Mouse (Mus musculus): ENCODE data around the gene Dock6.

Gene Dock6

GRCm38 (mm10) chr9:21846755-21847341 lies 5.6 kb downstream of the Dock6 start:
- peak; percentile 85 for DNase-seq

DNA sequence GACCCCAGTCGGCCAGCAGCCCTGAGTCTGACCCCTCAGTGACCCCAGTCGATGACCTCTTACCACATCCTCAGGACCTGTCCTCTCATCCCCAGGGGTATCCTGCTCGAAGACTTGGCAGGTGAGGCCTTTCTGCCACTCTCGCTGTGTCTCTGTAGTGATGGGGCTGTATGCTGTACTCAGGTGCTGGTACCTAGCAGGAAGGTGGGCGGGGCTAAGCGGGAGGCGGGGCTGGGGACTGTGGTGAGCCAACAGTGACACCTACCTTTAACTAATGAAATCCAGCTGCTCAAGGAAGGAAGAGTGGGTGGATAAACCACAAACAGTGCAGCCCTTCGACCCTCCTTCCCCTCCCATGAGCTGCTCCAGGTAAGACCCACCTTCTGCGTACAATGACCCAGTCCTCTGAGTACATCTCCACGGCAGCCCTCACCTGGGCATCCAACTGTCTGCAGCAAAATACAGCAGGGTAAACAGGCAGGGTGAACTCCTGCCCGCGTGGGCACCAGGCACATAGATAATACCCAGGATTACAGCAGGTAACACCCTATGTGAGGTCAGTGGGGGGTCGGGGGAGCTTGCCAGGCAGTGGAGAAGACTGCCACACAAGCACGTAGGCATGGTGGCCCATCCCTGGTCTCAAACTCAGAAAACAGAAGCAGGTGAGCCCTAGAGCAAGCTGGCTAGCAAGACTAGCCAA lies 6.9 kb downstream of the Dock6 start:
- peak; percentile 76 for DNase-seq

DNA sequence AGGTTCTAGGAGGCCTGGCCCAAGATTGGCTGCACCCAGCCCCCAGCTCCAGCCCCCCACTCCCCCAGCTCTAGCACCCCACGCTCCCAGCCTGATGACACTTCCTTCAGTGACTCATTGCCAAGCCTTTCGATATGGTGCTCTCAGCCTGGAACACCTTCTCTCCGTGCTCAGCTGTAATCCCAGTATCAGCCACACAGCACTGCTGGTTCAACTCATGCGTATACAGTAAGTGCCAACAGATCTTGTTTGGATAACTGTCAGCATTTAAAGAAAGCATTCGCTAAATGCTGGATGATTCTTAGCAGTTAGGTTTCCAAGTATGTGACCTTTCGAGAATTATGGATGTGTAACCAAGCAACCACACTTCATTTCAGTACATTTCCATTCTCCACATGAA lies 9.3 kb downstream of the Dock6 start:
- no peak for DNase-seq

DNA sequence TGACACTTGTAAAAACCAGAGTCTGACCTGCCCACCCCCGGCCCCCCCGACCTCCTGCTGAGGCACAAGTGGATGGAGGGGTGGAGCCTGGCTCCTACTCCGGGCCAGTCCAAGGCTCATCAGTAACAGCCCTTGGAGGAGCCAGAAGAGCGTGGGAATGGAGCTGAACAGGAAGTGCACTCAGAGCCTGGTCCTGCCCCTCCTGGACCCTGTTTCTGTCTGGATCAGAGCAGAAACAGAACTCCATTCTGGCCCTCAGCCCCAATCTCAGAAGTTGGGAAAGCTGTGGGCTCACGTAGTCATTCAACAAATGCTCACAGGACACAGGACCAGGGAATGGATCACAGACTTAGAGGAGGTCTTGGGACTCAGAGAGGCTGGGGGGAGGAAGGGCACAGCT lies 10.0 kb downstream of the Dock6 start:
- peak; percentile 76 for DNase-seq

GRCm38 (mm10) chr9:21841340-21841739 lies 11.1 kb downstream of the Dock6 start:
- DNase-seq: no peak

GRCm38 (mm10) chr9:21840115-21840787 lies 12.2 kb downstream of the Dock6 start:
- DNase-seq: peak; percentile 74

GRCm38 (mm10) chr9:21837690-21838089 lies 14.7 kb downstream of the Dock6 start:
- no peak for DNase-seq

- DNase-seq: peak; percentile 81
These were observed 17.1 kb downstream of the Dock6 start, which contains the start of gene Angptl8 for GRCm38 (mm10) chr9:21835258-21835912. Angptl8 (plus strand) TSS chr9:21835510.

GRCm38 (mm10) chr9:21831558-21832240 lies 20.7 kb downstream of the Dock6 start:
- DNase-seq: no peak

DNA sequence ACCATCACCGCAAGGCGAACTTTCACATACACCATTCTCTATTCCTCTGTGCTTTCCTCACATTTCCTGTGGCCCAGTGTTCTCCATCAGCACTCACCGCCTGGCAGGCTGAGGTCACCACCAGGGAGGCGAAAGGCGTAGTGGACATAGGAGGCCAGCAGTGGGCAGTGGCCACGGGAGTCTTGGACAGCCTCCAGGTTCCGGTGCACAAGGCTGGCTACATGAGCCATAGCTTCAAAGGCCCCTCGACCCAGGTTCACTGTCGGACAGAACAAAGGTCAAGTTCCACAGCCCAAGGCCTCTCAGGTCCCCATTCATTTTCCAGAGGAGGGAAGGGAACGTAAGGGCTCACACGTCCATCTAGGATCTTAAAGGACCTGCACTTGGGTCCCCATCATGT lies 21.5 kb downstream of the Dock6 start:
- DNase-seq: peak; percentile 76

GRCm38 (mm10) chr9:21830461-21830850 lies 22.0 kb downstream of the Dock6 start:
- DNase-seq: no peak

DNA sequence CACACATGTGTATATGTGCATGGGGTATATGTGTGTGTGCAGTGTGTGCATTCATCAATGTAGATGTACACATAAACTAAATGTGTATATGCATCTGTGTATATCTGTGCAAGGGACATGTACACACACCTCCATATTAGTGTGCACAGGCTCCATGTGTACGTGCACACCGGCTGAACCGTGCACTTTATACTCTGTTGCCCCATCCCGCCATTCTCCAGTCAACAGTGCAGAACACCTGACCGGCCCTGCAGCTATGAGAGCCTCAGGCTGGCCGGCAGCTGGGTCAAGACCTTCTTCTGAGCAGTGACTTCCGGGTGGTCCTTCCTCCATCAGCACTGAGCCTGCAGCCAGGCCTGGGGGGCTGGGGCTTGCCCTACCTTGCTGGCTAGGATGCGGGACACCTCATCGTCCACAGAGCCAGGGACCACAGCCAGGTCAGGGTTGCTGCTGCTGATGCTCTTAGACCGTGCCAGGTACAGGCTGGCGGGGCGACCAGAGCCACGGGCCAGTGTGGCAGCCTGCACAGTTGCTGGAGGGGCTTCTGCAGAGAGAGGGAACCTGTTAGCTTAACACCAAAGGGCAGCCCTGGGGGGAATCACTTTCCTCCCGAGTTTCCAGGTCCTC lies 22.5 kb downstream of the Dock6 start:
- no peak for DNase-seq

DNA sequence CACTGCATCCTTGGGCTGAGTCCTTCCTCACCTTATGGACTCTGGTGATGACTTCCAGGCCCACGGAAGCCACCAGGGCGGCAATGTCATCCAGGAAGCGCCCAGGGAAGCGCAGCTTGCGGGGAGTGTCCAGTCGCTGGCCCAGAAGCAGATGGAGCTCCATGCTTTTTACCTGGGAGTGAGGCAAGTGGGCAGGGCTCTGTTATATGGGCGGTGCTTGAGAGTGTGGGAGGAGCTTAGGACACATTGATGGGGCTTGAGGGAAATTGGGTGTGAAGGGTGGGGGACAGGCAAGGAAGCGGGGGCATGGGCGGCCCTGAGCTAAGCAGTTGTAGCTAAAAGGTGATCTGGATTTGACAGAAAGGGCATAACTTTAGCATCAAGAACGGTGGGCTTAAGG lies 28.1 kb downstream of the Dock6 start:
- no peak for DNase-seq

DNA sequence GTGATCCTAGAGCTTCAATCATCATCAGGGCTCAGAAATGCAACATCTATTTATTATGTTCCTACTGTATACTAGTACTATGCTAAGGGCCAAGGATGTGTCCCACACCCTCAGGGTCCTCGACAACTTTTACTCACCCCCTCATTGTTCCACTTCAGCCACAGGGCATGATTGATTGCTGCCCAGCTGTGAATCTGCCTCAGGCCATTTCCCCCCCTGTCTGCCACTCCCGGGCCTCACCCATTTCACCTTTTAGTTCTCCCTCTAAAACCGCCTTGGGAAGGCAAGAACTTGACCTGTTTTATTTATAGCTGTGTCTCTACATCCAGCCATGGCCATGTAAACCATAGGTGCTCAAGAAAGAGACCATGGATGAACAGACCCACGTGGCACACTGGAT lies 28.5 kb downstream of the Dock6 start:
- DNase-seq: no peak

DNA sequence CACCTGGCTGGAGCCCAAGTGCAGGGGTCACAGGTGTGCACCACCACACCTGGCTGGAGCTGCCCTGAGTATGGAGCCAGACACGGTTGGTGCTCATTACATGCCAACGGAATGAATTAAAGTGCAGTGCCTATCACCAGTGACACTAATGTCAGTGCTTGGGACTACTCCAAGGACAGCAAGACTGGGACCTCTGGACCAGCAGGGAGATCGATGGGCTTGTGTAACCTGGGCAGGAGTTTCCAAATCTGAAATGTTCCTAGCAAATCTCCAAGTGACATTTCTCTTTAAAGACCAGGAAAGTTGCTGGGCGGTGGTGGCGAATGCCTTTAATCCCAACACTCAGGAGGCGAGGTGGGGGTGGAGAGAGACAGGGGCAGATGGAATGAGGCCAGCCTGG lies 29.7 kb downstream of the Dock6 start:
- no peak for DNase-seq

DNA sequence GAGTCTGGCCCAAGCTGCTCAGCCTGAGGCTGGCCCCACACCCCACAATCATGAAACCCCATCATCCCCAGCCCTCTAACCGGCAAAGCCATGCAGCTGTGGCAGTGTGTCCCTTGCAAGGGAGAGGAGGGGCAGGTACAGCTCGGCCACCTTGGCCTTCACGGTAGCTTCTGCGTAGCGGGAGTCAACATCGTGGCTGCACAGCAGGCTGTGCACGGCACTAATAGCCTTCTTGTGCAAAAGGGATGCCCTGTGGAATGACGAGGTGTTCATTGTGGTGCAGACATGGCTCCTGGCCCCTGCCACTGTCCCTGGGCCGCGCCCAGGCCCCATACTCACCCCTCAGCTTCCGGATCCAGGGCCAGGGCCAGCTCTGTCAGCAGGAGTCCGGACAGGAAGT lies 32.3 kb downstream of the Dock6 start:
- no peak for DNase-seq

- DNase-seq: no peak
These were observed 33.2 kb downstream of the Dock6 start for GRCm38 (mm10) chr9:21819181-21819729.

- DNase-seq: no peak
These were observed 33.9 kb downstream of the Dock6 start for GRCm38 (mm10) chr9:21818561-21818960.

- peak; percentile 43 for DNase-seq
These were observed 34.3 kb downstream of the Dock6 start for GRCm38 (mm10) chr9:21818125-21818524.

DNA sequence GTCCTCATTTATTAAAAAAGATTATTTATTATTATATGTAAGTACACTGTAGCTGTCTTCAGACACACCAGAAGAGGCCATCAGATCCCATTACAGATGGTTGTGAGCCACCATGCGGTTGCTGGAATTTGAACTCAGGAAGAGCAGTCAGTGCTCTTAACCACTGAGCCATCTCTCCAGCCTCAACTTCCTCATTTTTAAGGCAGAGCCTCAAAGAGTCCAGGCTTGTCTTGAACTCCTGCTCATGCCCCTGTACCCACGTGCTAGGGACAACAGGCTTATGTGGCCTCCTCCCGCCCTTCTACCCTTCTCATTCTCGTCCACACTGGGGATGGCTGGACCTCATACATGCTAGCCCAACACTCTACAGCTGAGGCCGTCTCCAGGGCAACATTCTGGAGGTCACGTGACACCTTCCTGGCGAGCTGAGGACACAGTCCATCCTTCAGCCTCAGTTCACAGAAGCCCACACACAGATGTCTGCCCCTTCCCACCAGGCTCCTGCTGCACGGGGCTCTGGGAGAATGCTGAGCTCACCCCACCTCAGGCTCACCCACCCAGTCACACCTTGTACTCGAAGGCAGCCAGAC lies 35.6 kb downstream of the Dock6 start:
- no peak for DNase-seq

GRCm38 (mm10) chr9:21811170-21811569 lies 41.3 kb downstream of the Dock6 start:
- no peak for DNase-seq

GRCm38 (mm10) chr9:21808561-21808960 lies 43.9 kb downstream of the Dock6 start:
- peak; percentile 15 for DNase-seq
